Mouse (Mus musculus): ENCODE measurements around the gene Ttyh3. TPM values are rescaled to one million over a fixed set of nuclear protein-coding genes. Genes with fewer than 3 reads are reported as not detected.
A peak's percentile ranks its signal among the peaks of the same experiment; 100 is the strongest.

Gene Ttyh3
- polyA plus RNA-seq, 1 experiment from 2014 or later: 51.4 TPM

GRCm38 (mm10) chr5:140579771-140580170 lies 69.1 kb downstream of the Ttyh3 start:
- WGBS: 7% methylated on average over 6 of the region's 6 CpGs
- DNase-seq (ENCODE audit: low spot score) (peak; percentile 70), ATAC-seq (ENCODE audit: insufficient number of reproducible peaks, low FRiP score, low TSS enrichment, low read depth) (peak; percentile 67)
- Histone ChIP-seq H3K9ac (ENCODE audit: low read length) (no peak overlapping the region), H3K27ac (replicated peaks; ENCODE audit: low read depth, low read length) (peak overlapping the region; percentile 71; the same call in 1 of the 2 replicates), H3K36me3 (ENCODE audit: control insufficient read depth, insufficient read depth, low read length) (no peaks in the 10 kb centered on the region), H3K9me3 (ENCODE audit: control insufficient read depth, low read length) (no peaks in the 10 kb centered on the region), H3K4me3 (ENCODE audit: low read depth, low read length) (no peak overlapping the region), H3K27me3 (ENCODE audit: control insufficient read depth, insufficient read depth, low read length) (no peaks in the 10 kb centered on the region), H3K4me1 (ENCODE audit: control insufficient read depth, insufficient read depth, low read length) (peaks cover 45% of the 10 kb centered on the region), H3K4me2 (ENCODE audit: low read depth, severe bottlenecking) (peak overlapping the region; percentile 22)

GRCm38 (mm10) chr5:140579221-140579620 lies 69.6 kb downstream of the Ttyh3 start:
- no peak overlapping the region for H3K4me3 ChIP-seq (ENCODE audit: low read depth, low read length)

GRCm38 (mm10) chr5:140575381-140575866 lies 73.4 kb downstream of the Ttyh3 start:
- Histone ChIP-seq H3K4me3 (ENCODE audit: low read depth, low read length) (no peak overlapping the region), H3K9me3 (ENCODE audit: control insufficient read depth, low read length) (no peaks in the 10 kb centered on the region), H3K4me1 (ENCODE audit: control insufficient read depth, insufficient read depth, low read length) (peaks cover 16% of the 10 kb centered on the region), H3K9ac (ENCODE audit: low read length) (no peak overlapping the region), H3K4me2 (ENCODE audit: low read depth, severe bottlenecking) (no peak overlapping the region), H3K27me3 (ENCODE audit: control insufficient read depth, insufficient read depth, low read length) (no peaks in the 10 kb centered on the region), H3K27ac (replicated peaks; ENCODE audit: low read depth, low read length) (no peak overlapping the region), H3K36me3 (ENCODE audit: control insufficient read depth, insufficient read depth, low read length) (no peaks in the 10 kb centered on the region)
- WGBS: 69% methylated on average over 5 of the region's 5 CpGs
- no peak for DNase-seq (ENCODE audit: low spot score)
- no peak for ATAC-seq (ENCODE audit: insufficient number of reproducible peaks, low FRiP score, low TSS enrichment, low read depth)

More at GRCm38 (mm10) chr5:140579221-140579620, 69.6 kb downstream of the Ttyh3 start:
- H3K27ac ChIP-seq (replicated peaks; ENCODE audit: low read depth, low read length): peak overlapping the region; percentile 56; the same call in 1 of the 2 replicates
- 55% methylated on average over 9 of the region's 9 CpGs for WGBS
- H3K4me1 ChIP-seq (ENCODE audit: control insufficient read depth, insufficient read depth, low read length): peaks cover 43% of the 10 kb centered on the region
- no peaks in the 10 kb centered on the region for H3K9me3 ChIP-seq (ENCODE audit: control insufficient read depth, low read length)
- H3K27me3 ChIP-seq (ENCODE audit: control insufficient read depth, insufficient read depth, low read length): no peaks in the 10 kb centered on the region
- no peaks in the 10 kb centered on the region for H3K36me3 ChIP-seq (ENCODE audit: control insufficient read depth, insufficient read depth, low read length)
- no peak overlapping the region for H3K9ac ChIP-seq (ENCODE audit: low read length)
- DNase-seq (ENCODE audit: low spot score): no peak
- H3K4me2 ChIP-seq (ENCODE audit: low read depth, severe bottlenecking): peak overlapping the region; percentile 22
- ATAC-seq (ENCODE audit: insufficient number of reproducible peaks, low FRiP score, low TSS enrichment, low read depth): no peak

DNA sequence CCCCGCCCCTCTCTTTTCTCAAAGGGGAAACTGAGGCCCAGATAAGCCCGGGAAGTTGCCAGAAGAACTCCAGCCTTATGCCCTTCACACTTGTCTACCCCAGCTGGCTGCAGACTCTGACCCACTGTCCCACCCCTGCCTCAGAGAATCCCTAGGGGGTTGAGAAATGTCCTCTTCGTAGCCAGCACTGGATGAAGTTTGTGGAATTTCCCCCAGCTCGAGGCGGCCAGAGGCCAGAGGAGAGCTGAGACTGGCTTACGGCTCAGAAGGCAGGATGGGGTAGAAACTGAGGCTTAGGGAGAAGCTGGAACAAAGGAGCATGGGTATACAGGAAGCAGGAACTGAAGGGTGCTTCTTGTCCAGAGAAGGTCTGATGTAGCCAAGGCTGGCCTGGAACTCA lies 76.2 kb downstream of the Ttyh3 start:
- H3K9ac ChIP-seq (ENCODE audit: low read length): no peak overlapping the region
- no peak for ATAC-seq (ENCODE audit: insufficient number of reproducible peaks, low FRiP score, low TSS enrichment, low read depth)
- WGBS: 72% methylated on average over 6 of the region's 6 CpGs
- no peak overlapping the region for H3K4me2 ChIP-seq (ENCODE audit: low read depth, severe bottlenecking)
- H3K27me3 ChIP-seq (ENCODE audit: control insufficient read depth, insufficient read depth, low read length): no peaks in the 10 kb centered on the region
- H3K36me3 ChIP-seq (ENCODE audit: control insufficient read depth, insufficient read depth, low read length): no peaks in the 10 kb centered on the region
- no peak overlapping the region for H3K4me3 ChIP-seq (ENCODE audit: low read depth, low read length)
- H3K4me1 ChIP-seq (ENCODE audit: control insufficient read depth, insufficient read depth, low read length): 0 out of 2 replicates have a peak, but pooled peaks cover 3% of the 10 kb centered on the region
- DNase-seq (ENCODE audit: low spot score): no peak
- no peak overlapping the region for H3K27ac ChIP-seq (replicated peaks; ENCODE audit: low read depth, low read length)
- no peaks in the 10 kb centered on the region for H3K9me3 ChIP-seq (ENCODE audit: control insufficient read depth, low read length)

DNA sequence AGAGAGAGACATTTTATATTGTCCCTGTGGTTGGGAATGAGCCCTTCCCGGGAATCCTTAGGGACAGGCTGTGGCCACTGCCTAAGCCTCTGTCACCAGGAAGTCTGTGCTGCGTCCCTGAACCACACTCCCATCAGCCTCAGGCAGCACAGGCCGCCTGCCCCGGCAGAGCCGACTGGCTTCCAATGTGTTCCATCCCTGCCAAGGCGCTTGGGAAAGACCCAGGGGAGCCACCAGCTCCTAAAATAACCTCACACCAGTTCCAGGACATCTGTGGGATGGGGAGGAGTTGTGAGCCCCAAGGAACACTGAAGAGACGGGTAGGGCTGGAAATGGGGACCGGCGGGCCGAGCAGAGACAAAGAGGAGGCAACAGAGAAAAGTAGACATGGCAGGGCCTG lies 77.2 kb downstream of the Ttyh3 start:
- DNase-seq (ENCODE audit: low spot score) (no peak), ATAC-seq (ENCODE audit: insufficient number of reproducible peaks, low FRiP score, low TSS enrichment, low read depth) (no peak)
- no peaks in the 10 kb centered on the region for H3K27me3 ChIP-seq (ENCODE audit: control insufficient read depth, insufficient read depth, low read length)
- H3K27ac ChIP-seq (replicated peaks; ENCODE audit: low read depth, low read length): no peak overlapping the region
- no peaks in the 10 kb centered on the region for H3K36me3 ChIP-seq (ENCODE audit: control insufficient read depth, insufficient read depth, low read length)
- no peak overlapping the region for H3K9ac ChIP-seq (ENCODE audit: low read length)
- 0 out of 2 replicates have a peak, but pooled peaks cover 6% of the 10 kb centered on the region for H3K4me1 ChIP-seq (ENCODE audit: control insufficient read depth, insufficient read depth, low read length)
- no peak overlapping the region for H3K4me2 ChIP-seq (ENCODE audit: low read depth, severe bottlenecking)
- no peak overlapping the region for H3K4me3 ChIP-seq (ENCODE audit: low read depth, low read length)
- no peaks in the 10 kb centered on the region for H3K9me3 ChIP-seq (ENCODE audit: control insufficient read depth, low read length)
- 69% methylated on average over 10 of the region's 10 CpGs for WGBS

GRCm38 (mm10) chr5:140571201-140571600 lies 77.6 kb downstream of the Ttyh3 start:
- no peaks in the 10 kb centered on the region for H3K9me3 ChIP-seq (ENCODE audit: control insufficient read depth, low read length)
- no peak overlapping the region for H3K4me3 ChIP-seq (ENCODE audit: low read depth, low read length)
- DNase-seq (ENCODE audit: low spot score): no peak
- no peak overlapping the region for H3K9ac ChIP-seq (ENCODE audit: low read length)
- H3K27ac ChIP-seq (replicated peaks; ENCODE audit: low read depth, low read length): no peak overlapping the region
- H3K27me3 ChIP-seq (ENCODE audit: control insufficient read depth, insufficient read depth, low read length): no peaks in the 10 kb centered on the region
- no peaks in the 10 kb centered on the region for H3K36me3 ChIP-seq (ENCODE audit: control insufficient read depth, insufficient read depth, low read length)
- WGBS: 86% methylated on average over 4 of the region's 4 CpGs
- no peak for ATAC-seq (ENCODE audit: insufficient number of reproducible peaks, low FRiP score, low TSS enrichment, low read depth)
- no peak overlapping the region for H3K4me2 ChIP-seq (ENCODE audit: low read depth, severe bottlenecking)
- H3K4me1 ChIP-seq (ENCODE audit: control insufficient read depth, insufficient read depth, low read length): 0 out of 2 replicates have a peak, but pooled peaks cover 6% of the 10 kb centered on the region

Other genes with a start within 250 kb of the Ttyh3 start
- gene Eif3b, start 229.7 kb downstream of the Ttyh3 start, polyA plus RNA-seq (2014; fragmentation: Nextera tagmentation; extraction: Ambion mirVana): 210 and 212 TPM in 2 replicates
- not detected in 2 replicates for gene Gm4869, start 203.4 kb downstream of the Ttyh3 start, polyA plus RNA-seq (2014; fragmentation: Nextera tagmentation; extraction: Ambion mirVana)
- gene Chst12, start 143.5 kb downstream of the Ttyh3 start, polyA plus RNA-seq (2014; fragmentation: Nextera tagmentation; extraction: Ambion mirVana): 11.9 and 16.6 TPM in 2 replicates
- gene Grifin, start 84.0 kb downstream of the Ttyh3 start, polyA plus RNA-seq (2014; fragmentation: Nextera tagmentation; extraction: Ambion mirVana): not detected in 2 replicates
- 9.0 and 10.8 TPM in 2 replicates for gene Lfng, start 41.7 kb downstream of the Ttyh3 start, polyA plus RNA-seq (2014; fragmentation: Nextera tagmentation; extraction: Ambion mirVana)
- 15.1 and 22.7 TPM in 2 replicates for gene Iqce, start 53.3 kb upstream of the Ttyh3 start, polyA plus RNA-seq (2014; fragmentation: Nextera tagmentation; extraction: Ambion mirVana)
- gene Brat1, start 56.0 kb upstream of the Ttyh3 start, polyA plus RNA-seq (2014; fragmentation: Nextera tagmentation; extraction: Ambion mirVana): 11.7 and 12.0 TPM in 2 replicates
- gene Amz1, start 75.1 kb upstream of the Ttyh3 start, polyA plus RNA-seq (2014; fragmentation: Nextera tagmentation; extraction: Ambion mirVana): 0.52 and 0.71 TPM in 2 replicates
- gene Gna12, start 181.4 kb upstream of the Ttyh3 start, polyA plus RNA-seq (2014; fragmentation: Nextera tagmentation; extraction: Ambion mirVana): 34.5 and 48.7 TPM in 2 replicates